Mouse (Mus musculus): Measurements from ENCODE around the gene Dgkz. TPM values are rescaled to one million over a fixed set of nuclear protein-coding genes. Genes with fewer than 3 reads are reported as not detected.

The Dgkz gene
- polyA plus RNA-seq, 1 experiment from 2014 or later: 18.5 TPM

- ATAC-seq: peak; percentile 79
- Histone ChIP-seq H3K9ac (peak overlapping the region; percentile 63), H3K4me1 (peaks cover 29% of the 10 kb centered on the region), H3K4me3 (peak overlapping the region; percentile 62), H3K27me3 (peaks cover 61% of the 10 kb centered on the region), H3K9me3 (replicated peaks) (no peaks in the 10 kb centered on the region), H3K36me3 (ENCODE audit: poor library complexity, severe bottlenecking) (peaks cover 21% of the 10 kb centered on the region), H3K27ac (no peak overlapping the region), H3K4me2 (peak overlapping the region; percentile 90)
- 1% methylated on average over 60 of the region's 64 CpGs for whole genome bisulfite sequencing
Observed at GRCm38 (mm10) chr2:91921790-91922570, 53.7 kb downstream of the Dgkz start.

- WGBS: 4% methylated on average over 31 of the region's 31 CpGs
- no peaks in the 10 kb centered on the region for H3K9me3 ChIP-seq (replicated peaks)
- peaks cover 29% of the 10 kb centered on the region for H3K4me1 ChIP-seq
- H3K4me3 ChIP-seq: peak overlapping the region; percentile 62
- peak; percentile 1; the same call in 1 of the 2 replicates for ATAC-seq
- peaks cover 61% of the 10 kb centered on the region for H3K27me3 ChIP-seq
- H3K4me2 ChIP-seq: peak overlapping the region; percentile 90
- H3K9ac ChIP-seq: peak overlapping the region; percentile 63
- H3K27ac ChIP-seq: no peak overlapping the region
- peaks cover 27% of the 10 kb centered on the region for H3K36me3 ChIP-seq (ENCODE audit: poor library complexity, severe bottlenecking)
Observed at GRCm38 (mm10) chr2:91921181-91921789, 54.4 kb downstream of the Dgkz start.

- peaks cover 29% of the 10 kb centered on the region for H3K4me1 ChIP-seq
- H3K9ac ChIP-seq: no peak overlapping the region
- WGBS: 76% methylated on average over 4 of the region's 4 CpGs
- ATAC-seq: no peak
- H3K9me3 ChIP-seq (replicated peaks): no peaks in the 10 kb centered on the region
- H3K4me2 ChIP-seq: no peak overlapping the region
- peaks cover 55% of the 10 kb centered on the region for H3K27me3 ChIP-seq
- no peak overlapping the region for H3K27ac ChIP-seq
- peaks cover 37% of the 10 kb centered on the region for H3K36me3 ChIP-seq (ENCODE audit: poor library complexity, severe bottlenecking)
- no peak overlapping the region for H3K4me3 ChIP-seq
Observed at GRCm38 (mm10) chr2:91920130-91920529, 55.5 kb downstream of the Dgkz start.

GRCm38 (mm10) chr2:91917096-91917495, 58.6 kb downstream of the Dgkz start:
- Histone ChIP-seq H3K4me2 (no peak overlapping the region), H3K9ac (no peak overlapping the region), H3K9me3 (replicated peaks) (no peaks in the 10 kb centered on the region), H3K4me3 (no peak overlapping the region), H3K27me3 (peaks cover 25% of the 10 kb centered on the region), H3K27ac (no peak overlapping the region), H3K4me1 (peaks cover 10% of the 10 kb centered on the region), H3K36me3 (ENCODE audit: poor library complexity, severe bottlenecking) (peaks cover 67% of the 10 kb centered on the region)
- WGBS: 86% methylated on average over 7 of the region's 7 CpGs
- no peak for ATAC-seq

GRCm38 (mm10) chr2:91916346-91916977, 59.2 kb downstream of the Dgkz start:
- Histone ChIP-seq H3K4me1 (peaks cover 5% of the 10 kb centered on the region), H3K4me3 (no peak overlapping the region), H3K9ac (no peak overlapping the region), H3K27me3 (peaks cover 19% of the 10 kb centered on the region), H3K36me3 (ENCODE audit: poor library complexity, severe bottlenecking) (peaks cover 73% of the 10 kb centered on the region), H3K9me3 (replicated peaks) (no peaks in the 10 kb centered on the region), H3K4me2 (no peak overlapping the region), H3K27ac (no peak overlapping the region)
- 89% methylated on average over 7 of the region's 7 CpGs for WGBS
- ATAC-seq: no peak

- ATAC-seq: no peak
- Histone ChIP-seq H3K36me3 (ENCODE audit: poor library complexity, severe bottlenecking) (peaks cover 90% of the 10 kb centered on the region), H3K27ac (no peak overlapping the region), H3K4me1 (no peaks in the 10 kb centered on the region), H3K9ac (no peak overlapping the region), H3K27me3 (no peaks in the 10 kb centered on the region), H3K9me3 (replicated peaks) (no peaks in the 10 kb centered on the region), H3K4me3 (no peak overlapping the region), H3K4me2 (no peak overlapping the region)
- WGBS: 91% methylated on average over 7 of the region's 7 CpGs
Observed at GRCm38 (mm10) chr2:91913328-91914110, 62.1 kb downstream of the Dgkz start.

GRCm38 (mm10) chr2:91912616-91913015, 63.0 kb downstream of the Dgkz start:
- WGBS: 86% methylated on average over 3 of the region's 3 CpGs
- no peak overlapping the region for H3K4me3 ChIP-seq
- no peak for ATAC-seq
- H3K36me3 ChIP-seq (ENCODE audit: poor library complexity, severe bottlenecking): peaks cover 81% of the 10 kb centered on the region
- H3K9me3 ChIP-seq (replicated peaks): no peaks in the 10 kb centered on the region
- H3K4me1 ChIP-seq: no peaks in the 10 kb centered on the region
- H3K4me2 ChIP-seq: no peak overlapping the region
- H3K9ac ChIP-seq: no peak overlapping the region
- H3K27ac ChIP-seq: no peak overlapping the region
- H3K27me3 ChIP-seq: no peaks in the 10 kb centered on the region

GRCm38 (mm10) chr2:91906141-91906540, 69.5 kb downstream of the Dgkz start:
- H3K27ac ChIP-seq: no peak overlapping the region
- no peak overlapping the region for H3K4me3 ChIP-seq
- H3K27me3 ChIP-seq: no peaks in the 10 kb centered on the region
- no peaks in the 10 kb centered on the region for H3K9me3 ChIP-seq (replicated peaks)
- no peak for ATAC-seq
- H3K9ac ChIP-seq: no peak overlapping the region
- H3K4me2 ChIP-seq: no peak overlapping the region
- peaks cover 26% of the 10 kb centered on the region for H3K4me1 ChIP-seq
- peaks cover 40% of the 10 kb centered on the region for H3K36me3 ChIP-seq (ENCODE audit: poor library complexity, severe bottlenecking)
- WGBS: 95% methylated on average over 2 of the region's 2 CpGs

GRCm38 (mm10) chr2:91904618-91905307, 70.9 kb downstream of the Dgkz start:
- peak; percentile 90 for ATAC-seq

GRCm38 (mm10) chr2:91903171-91903925, 72.3 kb downstream of the Dgkz start:
- Histone ChIP-seq H3K9me3 (replicated peaks) (no peaks in the 10 kb centered on the region), H3K4me3 (no peak overlapping the region), H3K27me3 (no peaks in the 10 kb centered on the region), H3K27ac (no peak overlapping the region), H3K4me2 (no peak overlapping the region), H3K4me1 (peaks cover 26% of the 10 kb centered on the region), H3K36me3 (ENCODE audit: poor library complexity, severe bottlenecking) (peaks cover 38% of the 10 kb centered on the region), H3K9ac (no peak overlapping the region)
- WGBS: 95% methylated on average over 3 of the region's 3 CpGs
- ATAC-seq: no peak

More at GRCm38 (mm10) chr2:91904618-91905307, 70.9 kb downstream of the Dgkz start:
- no peak overlapping the region; the same call in 1 of the 2 replicates for H3K4me2 ChIP-seq
- peak overlapping the region; percentile 83 for H3K27ac ChIP-seq
- H3K27me3 ChIP-seq: no peaks in the 10 kb centered on the region
- 33% methylated on average over 5 of the region's 5 CpGs for WGBS
- peaks cover 26% of the 10 kb centered on the region for H3K4me1 ChIP-seq
- no peak overlapping the region for H3K4me3 ChIP-seq
- no peak overlapping the region for H3K9ac ChIP-seq
- no peaks in the 10 kb centered on the region for H3K9me3 ChIP-seq (replicated peaks)
- peaks cover 38% of the 10 kb centered on the region for H3K36me3 ChIP-seq (ENCODE audit: poor library complexity, severe bottlenecking)

GRCm38 (mm10) chr2:91902336-91902735, 73.3 kb downstream of the Dgkz start:
- no peaks in the 10 kb centered on the region for H3K9me3 ChIP-seq (replicated peaks)
- 72% methylated on average over 5 of the region's 5 CpGs for WGBS
- H3K9ac ChIP-seq: no peak overlapping the region
- no peaks in the 10 kb centered on the region for H3K27me3 ChIP-seq
- no peak overlapping the region for H3K4me2 ChIP-seq
- H3K27ac ChIP-seq: no peak overlapping the region
- H3K36me3 ChIP-seq (ENCODE audit: poor library complexity, severe bottlenecking): peaks cover 38% of the 10 kb centered on the region
- ATAC-seq: no peak
- peaks cover 26% of the 10 kb centered on the region for H3K4me1 ChIP-seq
- no peak overlapping the region for H3K4me3 ChIP-seq
